Mouse (Mus musculus) ES-Bruce4 (cell line): ENCODE measurements around the gene Fbln2.

Source experiments
- CTCF ChIP-seq: IDR thresholded peaks from one replicate; pipeline ENCODE4 v1.8.1; 2011; ENCODE audit warnings: low read depth, low read length
- EP300 ChIP-seq: IDR thresholded peaks from 2 replicates; pipeline ENCODE4 v1.6.1; 2011; ENCODE audit warnings: low read depth, low read length; ENCODE audit not compliant: insufficient read depth

DNA sequence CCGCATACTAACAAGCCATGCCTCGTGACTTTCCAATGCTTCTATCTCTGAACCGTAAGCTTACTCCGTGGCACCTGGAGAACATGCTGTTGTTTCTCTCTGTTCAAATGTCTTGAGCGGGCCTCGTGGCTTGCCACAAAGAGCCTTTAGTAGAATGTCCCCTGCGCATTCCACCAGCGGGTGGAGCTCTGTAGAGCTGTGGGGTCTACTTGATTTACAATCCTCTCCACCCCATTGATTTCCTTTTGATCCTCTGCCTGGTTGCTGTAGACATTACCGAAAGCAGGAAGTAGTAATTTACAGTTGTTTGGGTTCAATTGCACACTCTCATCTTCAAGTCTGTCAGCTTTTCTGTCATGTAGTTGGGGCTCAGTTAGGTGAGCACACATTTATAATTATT lies 100.2 kb downstream of the Fbln2 start:
- TF ChIP-seq CTCF (no peak), EP300 (no peak)
